Mouse (Mus musculus) left cerebral cortex, postnatal 14 days (tissue): ENCODE results near the gene Tff3. TPM values are rescaled to one million over a fixed set of nuclear protein-coding genes. Genes with fewer than 3 reads are reported as not detected.

Experiments
- DNase-seq, 2 experiments: peaks; one replicate each; pipeline ENCODE4 v3.0.0; 2021 to 2022; ENCODE audit warnings: low spot score in 2 of 2, mixed read lengths in 1 of 2
- intact Hi-C: fragments of 180-260 bp; cut with DNase I; formaldehyde crosslinking; loops from one replicate; pipeline ENCODE4 v1.15.1; 2025
- total RNA-seq, 2 experiments: library from RNA; stranded (reverse); gene quantifications; 2 replicates each; pipeline ENCODE4 v1.2.3; 2021

The Tff3 gene
- total RNA-seq, 2 experiments from 2014 or later: not detected

DNA sequence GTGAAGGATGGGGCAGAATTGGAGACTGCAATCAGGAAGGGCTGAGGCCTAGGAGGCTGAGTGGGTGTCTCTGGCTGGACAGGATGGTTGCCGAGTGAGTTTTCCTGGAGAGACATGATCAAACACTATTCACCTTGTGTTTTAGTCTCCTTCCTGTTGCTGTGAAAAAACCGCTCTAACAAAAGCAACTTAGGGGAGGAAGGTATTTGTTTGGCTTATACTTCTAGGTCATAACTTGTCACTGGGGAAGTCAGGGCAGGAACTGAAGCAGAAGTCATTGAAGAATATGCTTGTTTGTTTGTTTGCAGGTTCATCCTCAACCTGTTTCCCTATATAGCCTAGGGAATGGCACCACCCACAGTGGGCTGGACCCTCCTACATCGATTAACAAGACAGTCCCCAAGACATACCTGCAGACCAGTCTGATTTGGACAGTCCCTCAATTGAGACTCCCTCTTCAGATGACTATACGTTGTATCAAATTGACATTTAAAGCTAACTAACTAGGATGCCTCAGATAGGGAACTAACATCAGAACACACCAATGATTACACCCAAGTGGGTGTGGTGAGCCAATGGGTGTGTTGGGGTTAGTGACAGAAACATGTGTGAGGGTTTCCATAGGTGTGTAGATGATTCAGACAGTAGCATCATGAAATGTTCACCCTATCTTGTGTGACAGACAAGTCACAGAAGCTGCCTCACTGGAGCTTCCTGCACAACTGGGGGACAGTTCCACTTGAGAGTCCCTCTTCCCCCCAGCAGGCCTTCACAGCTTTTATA lies 47.0 kb downstream of the Tff3 start:
- DNase-seq: no peak
- intact Hi-C loops: no loop called here

DNA sequence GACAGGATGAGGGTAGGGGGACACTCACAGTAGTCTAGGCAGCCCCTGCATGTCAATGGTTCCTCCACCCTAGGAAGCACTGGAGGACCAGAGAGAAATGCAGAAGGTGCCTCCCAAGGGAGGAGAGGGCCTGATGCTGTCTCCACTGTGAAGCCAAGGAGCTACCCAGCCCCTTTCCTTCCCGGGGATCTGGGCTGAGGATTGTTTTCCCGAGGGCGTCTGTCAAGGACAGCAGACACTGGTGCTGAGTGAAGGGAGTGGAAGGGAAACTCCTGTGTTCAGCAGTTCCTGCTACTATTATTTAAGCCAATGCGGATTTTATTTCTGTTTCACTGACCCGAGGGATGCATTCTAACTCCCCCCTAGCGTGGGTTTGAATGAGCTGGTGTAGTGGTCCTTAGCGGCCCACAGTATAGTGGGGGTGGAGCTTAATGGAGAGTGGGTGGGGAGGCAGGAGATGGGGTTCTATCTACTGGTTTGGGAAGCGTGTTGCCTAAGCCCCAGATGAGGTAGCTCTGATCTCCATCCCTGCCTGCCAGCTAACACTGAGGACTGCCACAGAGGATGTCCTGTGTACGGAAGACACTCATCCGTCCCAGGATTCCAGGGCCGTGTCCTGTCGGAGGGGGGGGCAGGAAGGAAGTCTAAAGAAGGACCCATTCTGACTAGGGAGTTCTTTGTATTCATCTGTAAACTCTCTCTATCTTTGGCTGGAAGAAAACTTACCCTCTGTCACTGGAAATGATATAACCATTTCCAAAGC lies 50.2 kb downstream of the Tff3 start:
- intact Hi-C loops: no loop called here
- no peak for DNase-seq

DNA sequence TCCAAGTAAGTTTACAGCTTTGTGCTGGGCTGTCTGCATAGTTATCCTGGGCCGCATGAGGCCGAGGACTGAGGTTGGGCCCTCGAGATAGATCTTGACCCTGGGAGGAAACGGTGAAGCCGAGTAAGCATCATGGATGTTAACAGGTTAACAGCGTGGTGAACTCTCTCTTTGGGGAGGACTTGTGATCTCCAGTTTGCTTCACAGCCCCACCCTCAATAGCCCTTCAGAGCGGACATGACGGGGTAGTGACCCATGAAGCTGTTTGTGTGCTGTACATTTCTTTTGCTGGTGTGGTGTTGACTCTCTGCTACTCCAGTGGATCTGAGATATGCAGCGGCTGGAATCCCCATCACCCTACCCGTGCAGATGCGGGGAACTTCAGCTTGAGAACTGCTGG lies 50.9 kb downstream of the Tff3 start:
- intact Hi-C loops: no loop called here
- no peak for DNase-seq

DNA sequence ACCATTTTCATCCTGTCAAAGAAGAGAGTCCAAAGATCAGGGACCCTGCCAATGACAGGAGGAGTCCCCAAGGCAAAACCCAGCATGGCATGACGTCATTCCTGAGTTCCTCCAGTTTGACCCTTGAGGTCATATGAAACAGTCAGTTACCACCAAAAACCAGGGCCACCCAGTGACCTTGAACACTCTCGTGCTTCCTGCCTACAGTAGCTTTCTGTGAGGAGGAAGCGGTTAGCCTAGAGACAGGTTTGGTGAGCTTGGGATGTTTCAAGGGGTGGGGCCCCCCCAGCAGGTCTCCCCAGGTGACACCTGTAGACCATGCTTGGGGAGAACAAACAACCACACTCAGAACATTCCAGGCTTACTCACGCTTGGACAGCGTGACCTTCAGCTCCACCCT lies 51.9 kb downstream of the Tff3 start:
- no peak for DNase-seq
- intact Hi-C loops: no loop called here

DNA sequence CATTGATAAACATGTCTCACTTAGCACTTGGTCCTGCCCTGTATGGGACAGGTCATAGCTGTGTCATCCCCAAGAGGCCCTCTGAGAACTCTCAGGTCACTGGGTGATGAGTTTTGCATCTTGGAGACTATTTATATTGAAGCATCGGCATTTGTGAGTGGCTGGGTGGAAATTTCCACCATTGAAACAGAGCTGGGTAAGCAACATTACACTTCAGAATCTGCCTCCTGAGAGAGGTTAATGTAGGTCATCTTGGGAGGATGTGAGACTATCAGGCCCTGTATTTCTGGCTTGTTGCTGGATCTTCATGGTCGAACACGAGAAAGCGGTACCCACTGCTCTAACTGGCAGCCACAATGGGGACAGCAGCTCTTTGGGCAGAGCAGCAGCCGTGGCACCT lies 54.0 kb downstream of the Tff3 start:
- DNase-seq: no peak
- intact Hi-C loops: no loop called here

Other genes with a start within 250 kb of the Tff3 start
- 1 to 10 TPM in 1 of 2 experiments, under 1 TPM in 1; 0.72 to 1.4 TPM for gene Glp1r, start 227.8 kb downstream of the Tff3 start, total RNA-seq
- under 1 TPM; 0.15 to 0.23 TPM for gene Umodl1, start 175.0 kb downstream of the Tff3 start, total RNA-seq
- gene Abcg1, start 72.0 kb downstream of the Tff3 start, total RNA-seq: 10 to 100 TPM; 41.6 to 52.7 TPM
- not detected for gene Tff2, start 14.6 kb upstream of the Tff3 start, total RNA-seq
- gene Tff1, start 35.6 kb upstream of the Tff3 start, total RNA-seq: not detected
- gene Tmprss3, start 69.3 kb upstream of the Tff3 start, total RNA-seq: under 1 TPM in 1 of 2 experiments, not detected in 1; 0.13 TPM
- not detected for gene Ubash3a, start 78.2 kb upstream of the Tff3 start, total RNA-seq
- gene Rsph1, start 147.7 kb upstream of the Tff3 start, total RNA-seq: 10 to 100 TPM; 13.6 to 17.6 TPM
- 1 to 10 TPM; 4.7 to 6.6 TPM for gene Slc37a1, start 157.1 kb upstream of the Tff3 start, total RNA-seq